Mouse (Mus musculus) frontal cortex, postnatal 25 days (tissue): Measurements from ENCODE around the gene Nsd2.
"Not testable (repeated sequence)": the region's sequence is repeated elsewhere in the genome, so short reads cannot be mapped to it uniquely, and the experiment has no call there.

Source experiments
- DNase-seq, 2 experiments: peaks; one replicate each; pipeline ENCODE4 v3.0.0; 2022; ENCODE audit warnings: low spot score in 2 of 2

The Nsd2 gene

GRCm38 (mm10) chr5:33851466-33851865, 30.9 kb downstream of the Nsd2 start:
- no peak for DNase-seq

- no peak for DNase-seq
These were observed 32.6 kb downstream of the Nsd2 start for GRCm38 (mm10) chr5:33853086-33853485.

DNA sequence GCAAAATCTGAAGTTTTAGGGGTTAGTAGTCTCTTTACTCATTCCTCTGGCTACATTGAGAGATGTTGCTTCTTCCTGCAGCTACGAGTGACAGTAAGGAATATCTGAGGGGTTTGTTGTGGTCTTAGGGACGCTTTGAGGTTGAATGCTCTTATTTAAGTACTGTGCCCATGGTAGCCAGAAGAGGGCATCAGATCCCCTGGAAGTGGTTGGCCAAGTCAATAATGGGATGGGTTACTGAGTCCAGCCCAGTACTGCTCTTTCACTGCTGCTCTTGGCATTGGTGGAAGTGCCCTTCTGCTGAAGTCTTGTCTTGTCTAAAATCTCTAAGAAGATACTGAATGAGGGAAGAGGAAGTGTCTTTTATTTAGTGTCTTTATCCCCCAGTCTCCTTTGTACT, 33.5 kb downstream of the Nsd2 start:
- no peak for DNase-seq

DNA sequence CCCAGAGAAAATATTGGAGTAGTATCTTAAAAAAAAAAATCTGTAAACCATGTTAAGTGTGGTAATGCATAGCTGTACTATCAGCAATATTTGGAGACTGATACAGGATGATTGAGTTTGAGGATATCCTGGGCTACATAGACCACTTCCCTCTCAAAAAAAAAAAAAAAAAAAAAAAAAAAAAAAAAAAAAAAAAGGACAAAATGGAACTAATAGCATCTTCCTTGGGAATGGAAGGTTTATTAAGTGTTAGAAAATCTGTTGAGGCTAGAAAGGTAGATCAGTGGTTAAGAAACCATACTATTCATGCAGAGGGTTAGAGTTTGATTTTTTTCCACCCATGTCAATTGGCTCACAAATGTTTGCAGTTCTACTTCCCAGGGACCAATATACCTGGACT, 37.2 kb downstream of the Nsd2 start:
- DNase-seq: no peak

GRCm38 (mm10) chr5:33875472-33875871, 54.9 kb downstream of the Nsd2 start:
- no peak for DNase-seq

GRCm38 (mm10) chr5:33881118-33881517, 60.6 kb downstream of the Nsd2 start:
- no peak for DNase-seq

DNA sequence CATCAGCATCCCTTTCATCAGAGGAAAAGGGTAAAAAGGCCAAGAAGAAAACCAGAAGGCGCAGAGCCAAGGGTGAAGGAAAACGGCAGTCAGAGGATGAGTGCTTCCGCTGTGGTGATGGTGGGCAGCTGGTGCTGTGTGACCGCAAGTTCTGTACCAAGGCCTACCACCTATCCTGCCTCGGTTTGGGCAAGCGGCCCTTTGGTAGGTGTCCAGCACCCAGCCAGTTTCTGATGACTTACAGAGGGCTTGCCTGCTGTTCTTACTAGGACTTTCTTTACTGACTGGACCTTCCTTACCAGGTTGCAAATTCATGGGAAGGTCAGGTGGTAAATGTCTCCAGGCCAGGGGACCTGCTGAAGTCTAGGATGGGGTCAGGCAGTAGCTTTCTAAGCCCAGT, 72.9 kb downstream of the Nsd2 start:
- no peak for DNase-seq

- no peak for DNase-seq
These were observed 74.6 kb downstream of the Nsd2 start for GRCm38 (mm10) chr5:33895116-33895515.

DNA sequence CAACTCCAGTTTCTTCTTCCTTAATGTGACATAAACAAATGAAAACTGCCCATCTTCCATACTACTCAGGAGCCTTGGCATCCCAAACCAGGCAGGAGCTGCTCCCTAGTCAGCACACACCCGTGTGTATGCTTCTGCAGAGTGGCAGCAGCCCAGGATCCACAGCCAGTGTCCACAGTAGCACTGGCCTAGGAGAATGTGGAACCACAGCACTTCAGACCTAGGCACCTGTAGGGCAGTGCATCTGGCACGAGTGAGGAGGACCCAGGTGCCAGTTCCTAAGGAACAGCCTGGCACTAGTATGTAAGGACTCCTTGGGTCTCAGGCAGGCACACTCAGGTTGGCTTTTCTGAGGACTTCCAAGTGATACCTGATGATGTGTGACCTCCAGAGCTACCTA, 76.6 kb downstream of the Nsd2 start:
- no peak for DNase-seq

DNA sequence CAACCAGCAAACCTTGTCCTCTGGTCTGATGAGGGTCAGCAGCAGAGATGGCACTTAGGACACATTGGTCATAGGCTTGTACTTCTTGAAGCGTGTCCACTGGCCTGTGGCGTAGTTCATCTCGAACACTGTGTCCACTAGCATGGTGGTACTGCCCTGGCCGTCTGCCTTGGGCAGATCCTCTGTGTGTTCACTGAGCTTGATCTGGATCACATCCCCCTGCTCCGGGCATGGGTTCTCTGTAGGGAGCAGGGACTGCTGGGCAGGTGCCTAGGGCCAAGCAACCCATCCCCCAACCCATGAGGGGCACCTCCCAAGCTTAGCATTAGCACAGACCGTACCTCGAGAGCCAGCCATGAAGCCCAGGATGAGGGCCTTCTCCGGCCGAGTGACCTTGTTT, 78.1 kb downstream of the Nsd2 start:
- no peak for DNase-seq

- no peak for DNase-seq
These were observed 78.7 kb downstream of the Nsd2 start for GRCm38 (mm10) chr5:33899245-33899644.

DNA sequence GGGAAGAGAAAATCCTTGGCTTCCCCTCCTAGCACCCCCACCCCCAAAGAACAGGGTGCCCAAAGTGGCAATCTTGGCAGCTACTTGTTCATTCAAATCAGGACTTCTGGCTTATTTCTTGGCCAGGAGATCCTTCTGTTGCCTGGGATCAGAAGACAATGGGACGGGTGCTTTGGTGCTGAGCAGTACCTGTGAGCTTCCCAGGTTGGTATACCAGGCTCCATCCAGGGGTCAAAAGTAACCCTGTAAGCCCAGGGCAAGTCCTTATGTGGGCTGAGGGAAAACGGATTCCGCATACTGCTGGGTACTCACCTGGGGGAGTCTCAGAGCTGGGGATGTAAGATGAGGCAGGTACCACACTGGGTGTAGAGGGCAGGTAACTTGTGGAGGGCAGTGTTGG, 79.6 kb downstream of the Nsd2 start:
- no peak for DNase-seq

- DNase-seq: no peak
These were observed 80.3 kb downstream of the Nsd2 start for GRCm38 (mm10) chr5:33900701-33901263.

GRCm38 (mm10) chr5:33901278-33901677, 80.8 kb downstream of the Nsd2 start:
- DNase-seq: no peak

DNA sequence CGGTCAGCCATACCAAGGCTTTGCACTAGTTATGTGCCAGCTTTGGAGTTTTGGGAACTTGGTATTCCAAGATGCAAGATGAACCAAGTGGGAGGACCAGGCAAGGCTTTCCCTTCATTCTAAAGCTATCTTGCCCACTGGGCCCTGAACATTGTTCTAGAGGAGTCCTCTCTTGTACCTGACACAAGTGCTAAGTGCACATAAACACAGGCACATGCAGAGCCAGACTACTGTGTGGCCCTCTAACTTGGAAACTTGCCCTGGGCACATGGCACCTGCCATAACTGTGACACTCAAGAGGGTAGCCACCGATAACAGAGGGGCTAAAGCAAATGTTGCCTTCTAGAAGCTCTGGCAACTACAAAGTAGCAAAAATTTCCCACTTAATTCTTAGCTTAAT, 82.2 kb downstream of the Nsd2 start:
- no peak for DNase-seq

DNA sequence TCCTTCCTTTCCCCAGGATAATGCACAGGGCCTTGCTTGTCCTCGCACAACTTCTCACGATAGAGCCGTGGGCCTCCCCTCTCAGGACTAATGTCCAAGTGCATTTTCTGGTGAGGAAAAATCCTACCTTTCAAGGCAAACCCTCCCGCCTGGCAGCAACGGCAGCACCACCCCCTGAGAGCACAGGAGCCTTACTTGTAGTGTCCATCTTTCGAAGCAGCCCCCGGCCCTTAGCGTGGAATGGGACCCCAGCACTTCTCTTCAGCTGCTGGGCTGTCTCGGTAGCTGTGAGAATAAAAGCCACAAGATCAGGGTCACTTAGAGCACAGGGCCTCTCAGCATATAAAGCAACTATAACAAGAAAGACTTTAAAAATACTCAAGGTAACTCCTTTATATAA, 82.7 kb downstream of the Nsd2 start:
- no peak for DNase-seq

DNA sequence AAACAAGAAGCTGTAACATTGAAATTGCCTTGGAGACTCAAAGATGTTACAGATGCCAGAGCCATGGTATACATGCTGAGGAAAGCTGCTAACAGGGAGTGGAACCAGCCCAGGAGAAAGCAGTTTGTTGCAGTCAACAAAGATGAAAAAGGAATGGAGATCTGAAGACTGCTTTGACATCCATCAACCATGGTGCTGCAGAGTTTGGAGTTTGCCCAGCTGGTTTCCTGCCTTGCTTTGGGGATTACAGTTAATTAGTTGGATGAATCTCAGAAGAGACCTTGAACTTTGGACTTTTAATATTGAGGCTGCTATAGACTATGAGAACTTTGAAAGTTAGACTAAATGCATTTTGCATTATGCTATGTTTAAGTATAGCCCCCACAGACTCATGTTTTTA, 94.5 kb downstream of the Nsd2 start:
- DNase-seq: not testable (repeated sequence)

GRCm38 (mm10) chr5:33916616-33917015, 96.1 kb downstream of the Nsd2 start:
- not testable (repeated sequence) for DNase-seq

- no peak for DNase-seq
These were observed 98.9 kb downstream of the Nsd2 start for GRCm38 (mm10) chr5:33919466-33919865.

- DNase-seq: no peak
These were observed 99.5 kb downstream of the Nsd2 start for GRCm38 (mm10) chr5:33920037-33920436.

DNA sequence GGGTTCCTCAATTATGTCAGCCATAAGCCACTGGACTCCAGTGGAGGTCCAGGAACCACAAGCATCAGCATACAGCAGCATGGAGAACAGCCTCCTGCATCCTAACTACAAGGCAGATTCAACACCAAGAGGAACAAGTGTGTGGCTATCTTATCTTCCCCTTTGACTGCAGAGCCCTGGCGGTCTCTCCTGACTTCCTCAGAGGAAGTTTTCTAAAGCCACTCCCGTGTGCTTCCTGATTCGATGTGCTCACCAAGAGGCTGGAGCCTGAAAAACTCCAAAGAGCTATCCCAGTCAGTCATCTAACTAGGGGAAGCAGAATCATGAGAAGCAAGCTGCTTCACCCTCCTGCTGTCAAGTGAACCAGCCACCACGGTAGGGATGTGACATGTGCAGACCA, 100.4 kb downstream of the Nsd2 start:
- no peak for DNase-seq

DNA sequence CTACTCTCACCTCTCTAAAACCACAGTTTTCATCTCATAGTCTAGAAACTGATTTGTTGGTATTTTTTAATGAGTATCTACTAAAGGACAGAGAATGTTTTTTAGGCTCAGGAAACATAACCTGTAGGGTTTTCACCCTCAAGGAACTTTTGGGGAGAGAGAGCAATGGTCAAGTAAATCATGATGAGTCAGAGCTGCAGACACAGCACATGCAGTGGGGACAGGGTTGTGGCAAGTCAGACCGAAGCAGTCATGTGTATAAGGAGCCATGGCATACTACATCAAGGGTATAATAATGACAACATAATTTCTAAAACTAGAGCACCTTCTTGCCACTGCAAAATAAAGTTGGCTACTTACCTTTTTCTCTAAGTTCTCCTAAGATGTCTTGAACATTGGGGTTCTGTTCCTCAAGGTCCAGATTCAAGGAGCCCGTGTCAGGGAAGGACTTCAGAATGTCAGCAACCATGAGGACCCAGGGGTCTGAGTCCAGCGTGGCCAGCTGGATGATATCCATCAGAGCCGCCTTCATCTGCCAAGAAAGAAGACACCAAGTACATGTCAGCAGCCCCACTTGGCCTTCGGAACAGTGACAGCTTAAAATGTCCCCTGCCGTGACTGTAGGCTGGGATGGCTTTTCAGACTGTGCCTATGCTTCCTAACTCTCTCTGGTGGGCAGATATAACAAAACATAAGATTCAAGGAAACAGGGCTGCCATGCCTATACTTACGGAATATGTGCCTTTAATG, 101.1 kb downstream of the Nsd2 start:
- no peak for DNase-seq

GRCm38 (mm10) chr5:33922566-33922965, 102.0 kb downstream of the Nsd2 start:
- no peak for DNase-seq

- no peak for DNase-seq
These were observed 105.6 kb downstream of the Nsd2 start for GRCm38 (mm10) chr5:33926170-33926569.
